Mouse (Mus musculus): ENCODE results near the gene Hs3st3b1.

DNA sequence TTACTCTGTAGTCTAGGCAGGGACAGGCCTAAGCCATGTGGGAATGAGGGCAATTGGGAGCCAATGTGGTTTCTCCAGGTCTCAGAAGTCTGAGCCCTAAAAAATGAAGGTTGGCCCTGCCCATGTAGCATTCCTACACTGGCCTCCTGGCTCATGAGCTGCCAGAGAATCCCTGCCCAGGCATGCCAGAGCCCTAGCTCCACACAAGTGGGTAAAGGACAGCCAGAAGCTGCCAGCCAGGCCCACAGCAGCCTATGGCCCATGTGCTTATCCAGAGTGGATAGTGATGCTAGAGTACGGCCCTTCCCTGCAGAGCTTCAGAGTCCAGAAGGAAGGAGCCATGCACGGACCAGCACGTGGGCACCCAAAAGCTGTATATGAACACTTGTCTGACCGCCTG, 12.1 kb downstream of the Hs3st3b1 start:
- no peak for TF ChIP-seq CTCF (IDR thresholded peaks at IDR 0.05; ENCODE audit: extremely low read depth, insufficient read depth, insufficient read length, insufficient replicate concordance)
- no peak for TF ChIP-seq POLR2A (IDR thresholded peaks at IDR 0.05; ENCODE audit: low read depth, low read length)

All from spleen, adult 2 months (tissue).